Mouse (Mus musculus) lung, embryonic 16.5 days (tissue): ENCODE data around the gene Chst13. TPM values are rescaled to one million over a fixed set of nuclear protein-coding genes. Genes with fewer than 3 reads are reported as not detected.

Experiments used
- ATAC-seq: fragments of 200-750 bp; cut with Nextera tagmentation; 2 replicates; pipeline ENCODE4 v1.8.0; 2017; ENCODE audit warnings: low read depth, mild to moderate bottlenecking, moderate library complexity
- H3K27ac ChIP-seq: fragments of 300-500 bp; sonication (generic); 2 replicates; pipeline ENCODE4 v1.5.1; 2014; ENCODE audit warnings: mild to moderate bottlenecking, control low read depth, low read length
- H3K27me3 ChIP-seq: fragments of 300-500 bp; sonication (generic); 2 replicates; pipeline ENCODE4 v1.6.1; 2014; ENCODE audit warnings: low read depth, low read length, mixed read lengths; ENCODE audit not compliant: control insufficient read depth, insufficient read depth
- H3K36me3 ChIP-seq: fragments of 300-500 bp; sonication (generic); 2 replicates; pipeline ENCODE4 v1.6.1; 2014; ENCODE audit warnings: low read length; ENCODE audit not compliant: control insufficient read depth, insufficient read depth
- H3K4me1 ChIP-seq: fragments of 300-500 bp; sonication (generic); replicated peaks from 2 replicates; pipeline ENCODE4 v1.6.1; 2014; ENCODE audit warnings: low read length, mixed read lengths; ENCODE audit not compliant: control insufficient read depth, insufficient read depth
- H3K4me2 ChIP-seq: fragments of 300-500 bp; sonication (generic); 2 replicates; pipeline ENCODE4 v1.6.1; 2014; ENCODE audit warnings: low read depth, low read length, control low read depth
- H3K4me3 ChIP-seq: fragments of 300-500 bp; sonication (generic); 2 replicates; pipeline ENCODE4 v1.5.1; 2014; ENCODE audit warnings: mild to moderate bottlenecking, low read length, control low read depth
- H3K9ac ChIP-seq: fragments of 300-500 bp; sonication (generic); 2 replicates; pipeline ENCODE4 v1.6.1; 2014; ENCODE audit warnings: low read length, control low read depth
- H3K9me3 ChIP-seq: fragments of 300-500 bp; sonication (generic); 2 replicates; pipeline ENCODE4 v1.6.1; 2016; ENCODE audit warnings: low read length; ENCODE audit not compliant: control insufficient read depth
- WGBS: fragments of 180-500 bp; shearing (Covaris S2); extraction: QIAGEN DNeasy Blood & Tissue Kit; methylation state at CpG from one replicate; pipeline ENCODE4 v1.1.7; 2014; 5-methylcytosine and 5-hydroxymethylcytosine counted together
- polyA plus RNA-seq: library from polyadenylated mRNA; unstranded; fragments of >200 nt; fragmentation: Nextera tagmentation; extraction: Ambion mirVana; gene quantifications from 2 replicates; pipeline ENCODE4 v1.2.1, GENCODE M21; 2015

The Chst13 gene
- polyA plus RNA-seq, 1 experiment from 2014 or later: 0.20 TPM

DNA sequence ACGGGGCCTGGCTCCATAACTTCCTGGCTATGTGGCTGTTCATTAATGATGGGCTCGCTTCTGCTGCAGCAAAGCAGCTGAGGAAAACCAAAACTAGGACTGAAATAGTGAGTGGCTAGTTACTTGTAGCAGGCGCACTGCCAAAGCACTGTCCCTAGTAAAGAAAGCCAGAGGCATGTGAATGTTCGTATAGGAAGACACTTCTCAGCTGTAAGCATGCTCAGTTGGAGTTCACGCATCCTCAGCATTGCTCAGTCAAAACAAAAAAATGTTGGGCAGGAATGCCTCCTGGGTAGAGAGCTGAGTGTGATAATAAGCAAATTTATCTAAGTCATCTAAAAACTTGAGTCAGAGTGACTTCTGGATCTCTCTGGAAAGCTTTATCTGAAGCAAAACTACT is 33.2 kb upstream of the Chst13 start:
- Histone ChIP-seq H3K4me2 (no peak overlapping the region), H3K27ac (no peak overlapping the region), H3K9ac (no peak overlapping the region), H3K4me1 (peaks cover 15% of the 10 kb centered on the region), H3K4me3 (no peak overlapping the region), H3K36me3 (no peaks in the 10 kb centered on the region), H3K9me3 (no peaks in the 10 kb centered on the region), H3K27me3 (no peaks in the 10 kb centered on the region)
- ATAC-seq: no peak
- WGBS: 41% methylated on average over 5 of the region's 5 CpGs

DNA sequence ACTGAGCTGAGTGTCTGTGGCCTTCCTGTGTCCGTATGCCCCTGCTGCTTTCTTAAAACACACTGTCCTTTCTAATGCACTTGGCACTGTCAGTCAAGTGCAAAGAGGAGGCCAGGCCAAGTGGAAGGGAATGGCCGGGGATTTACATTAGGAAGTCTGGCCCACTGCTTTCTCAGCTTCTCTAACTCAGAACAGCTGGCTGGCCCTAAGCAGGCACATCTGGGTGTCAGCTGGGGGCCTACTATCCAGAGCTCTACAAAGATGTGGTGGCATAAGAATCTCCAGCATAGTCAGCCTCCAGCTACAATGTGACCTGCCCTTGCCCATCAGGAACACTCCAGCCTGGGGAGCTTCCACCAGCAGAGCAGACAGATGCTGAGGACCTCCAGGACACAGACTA is 25.0 kb upstream of the Chst13 start:
- Histone ChIP-seq H3K4me3 (no peak overlapping the region), H3K4me1 (no peaks in the 10 kb centered on the region), H3K27ac (no peak overlapping the region), H3K27me3 (no peaks in the 10 kb centered on the region), H3K4me2 (no peak overlapping the region), H3K9ac (no peak overlapping the region), H3K36me3 (no peaks in the 10 kb centered on the region), H3K9me3 (no peaks in the 10 kb centered on the region)
- ATAC-seq: no peak
- 46% methylated on average over 2 of the region's 2 CpGs for WGBS

DNA sequence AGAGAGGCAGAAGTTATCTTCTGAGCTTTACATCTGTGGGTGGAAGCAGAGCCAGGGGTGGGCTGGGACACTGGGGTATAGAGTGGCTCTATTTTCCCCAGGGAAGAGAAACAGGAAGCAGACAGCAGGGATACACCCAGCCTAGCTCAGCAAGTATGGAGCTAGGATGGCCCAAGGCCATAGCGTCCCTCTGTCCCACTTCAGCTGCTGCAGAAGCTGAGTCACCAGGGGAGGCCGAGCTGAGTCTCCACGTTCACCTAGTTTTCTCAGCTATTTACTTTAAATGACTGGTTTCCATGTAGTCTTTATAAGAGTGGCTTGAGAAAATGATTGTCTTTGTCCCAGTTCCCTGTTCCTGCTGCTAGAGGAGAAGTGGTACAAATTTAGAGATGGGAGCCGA is 23.5 kb upstream of the Chst13 start:
- Histone ChIP-seq H3K9ac (no peak overlapping the region), H3K4me1 (no peaks in the 10 kb centered on the region), H3K27ac (no peak overlapping the region), H3K36me3 (no peaks in the 10 kb centered on the region), H3K27me3 (no peaks in the 10 kb centered on the region), H3K4me2 (no peak overlapping the region), H3K9me3 (no peaks in the 10 kb centered on the region), H3K4me3 (no peak overlapping the region)
- ATAC-seq: no peak
- WGBS: 68% methylated on average over 4 of the region's 4 CpGs

DNA sequence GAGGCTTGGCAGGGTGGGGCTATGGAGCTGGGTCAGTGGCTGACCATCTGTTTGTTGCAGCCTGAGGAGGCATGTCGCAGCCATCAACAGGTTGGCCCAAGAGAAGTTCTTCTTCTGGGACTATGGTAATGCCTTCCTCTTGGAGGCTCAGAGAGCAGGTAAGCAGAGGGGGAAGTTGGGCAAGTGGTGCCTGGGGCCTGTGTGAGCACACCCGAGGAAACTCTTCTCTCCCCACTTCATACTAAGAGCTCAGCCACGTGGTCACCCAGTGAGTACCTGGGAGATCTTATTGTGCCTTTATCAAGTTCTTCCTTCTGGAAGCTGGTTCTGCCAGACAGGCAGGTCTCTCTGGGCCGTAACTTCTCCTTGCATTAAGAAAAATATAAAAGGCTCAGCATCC is 22.2 kb upstream of the Chst13 start:
- no peaks in the 10 kb centered on the region for H3K9me3 ChIP-seq
- H3K4me3 ChIP-seq: no peak overlapping the region
- H3K4me1 ChIP-seq: no peaks in the 10 kb centered on the region
- H3K9ac ChIP-seq: no peak overlapping the region
- H3K27ac ChIP-seq: no peak overlapping the region
- peak; percentile 73; the same call in 1 of the 2 replicates for ATAC-seq
- no peaks in the 10 kb centered on the region for H3K36me3 ChIP-seq
- no peak overlapping the region for H3K4me2 ChIP-seq
- WGBS: 57% methylated on average over 4 of the region's 4 CpGs
- H3K27me3 ChIP-seq: no peaks in the 10 kb centered on the region

DNA sequence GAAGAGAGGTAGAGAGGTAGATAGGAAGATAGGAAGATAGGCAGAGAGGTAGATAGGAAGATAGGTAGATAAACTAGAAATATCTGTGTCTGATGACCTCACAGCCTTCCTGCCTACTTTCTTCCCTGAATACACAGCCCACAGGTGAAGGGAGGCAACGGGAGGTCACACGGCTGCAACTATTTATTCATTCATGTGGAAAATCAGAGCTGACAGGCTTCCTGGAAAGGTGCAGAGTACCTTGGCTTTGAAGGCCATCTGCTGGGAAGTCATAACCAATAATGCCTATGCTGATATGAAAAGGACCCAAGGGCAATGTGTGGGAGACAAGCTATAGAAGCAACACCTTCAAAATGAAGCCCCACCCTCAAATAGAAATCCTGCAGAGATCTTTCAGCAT is 17.4 kb upstream of the Chst13 start:
- ATAC-seq: no peak
- WGBS: 77% methylated on average over 2 of the region's 2 CpGs
- Histone ChIP-seq H3K36me3 (no peaks in the 10 kb centered on the region), H3K4me3 (no peak overlapping the region), H3K27me3 (no peaks in the 10 kb centered on the region), H3K9ac (no peak overlapping the region), H3K4me2 (no peak overlapping the region), H3K9me3 (no peaks in the 10 kb centered on the region), H3K27ac (no peak overlapping the region), H3K4me1 (no peaks in the 10 kb centered on the region)

DNA sequence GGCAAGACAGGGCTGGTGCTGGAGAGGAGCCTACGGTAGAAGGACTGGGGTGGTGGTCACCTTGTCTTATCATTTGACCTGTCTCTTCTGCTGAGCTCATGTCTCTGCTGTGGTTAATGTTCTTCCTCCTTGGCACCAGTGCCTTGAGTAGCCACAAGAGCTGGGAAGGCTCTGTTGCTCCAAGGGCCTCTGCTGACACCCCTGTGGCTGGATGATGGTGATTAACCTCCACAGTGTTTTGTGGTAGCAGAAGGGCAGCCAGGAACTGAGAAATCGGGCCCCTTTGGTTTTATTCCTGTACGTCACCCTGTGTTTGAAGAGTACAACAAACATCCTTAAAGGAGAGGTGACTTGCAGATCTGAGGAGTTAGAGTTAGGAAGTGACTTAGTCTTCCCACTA is 9.3 kb upstream of the Chst13 start:
- H3K9ac ChIP-seq: no peak overlapping the region
- WGBS: 51% methylated on average over 3 of the region's 3 CpGs
- H3K4me3 ChIP-seq: no peak overlapping the region
- H3K9me3 ChIP-seq: no peaks in the 10 kb centered on the region
- ATAC-seq: no peak
- H3K27ac ChIP-seq: no peak overlapping the region
- H3K4me1 ChIP-seq: no peaks in the 10 kb centered on the region
- H3K27me3 ChIP-seq: no peaks in the 10 kb centered on the region
- no peak overlapping the region for H3K4me2 ChIP-seq
- H3K36me3 ChIP-seq: no peaks in the 10 kb centered on the region

DNA sequence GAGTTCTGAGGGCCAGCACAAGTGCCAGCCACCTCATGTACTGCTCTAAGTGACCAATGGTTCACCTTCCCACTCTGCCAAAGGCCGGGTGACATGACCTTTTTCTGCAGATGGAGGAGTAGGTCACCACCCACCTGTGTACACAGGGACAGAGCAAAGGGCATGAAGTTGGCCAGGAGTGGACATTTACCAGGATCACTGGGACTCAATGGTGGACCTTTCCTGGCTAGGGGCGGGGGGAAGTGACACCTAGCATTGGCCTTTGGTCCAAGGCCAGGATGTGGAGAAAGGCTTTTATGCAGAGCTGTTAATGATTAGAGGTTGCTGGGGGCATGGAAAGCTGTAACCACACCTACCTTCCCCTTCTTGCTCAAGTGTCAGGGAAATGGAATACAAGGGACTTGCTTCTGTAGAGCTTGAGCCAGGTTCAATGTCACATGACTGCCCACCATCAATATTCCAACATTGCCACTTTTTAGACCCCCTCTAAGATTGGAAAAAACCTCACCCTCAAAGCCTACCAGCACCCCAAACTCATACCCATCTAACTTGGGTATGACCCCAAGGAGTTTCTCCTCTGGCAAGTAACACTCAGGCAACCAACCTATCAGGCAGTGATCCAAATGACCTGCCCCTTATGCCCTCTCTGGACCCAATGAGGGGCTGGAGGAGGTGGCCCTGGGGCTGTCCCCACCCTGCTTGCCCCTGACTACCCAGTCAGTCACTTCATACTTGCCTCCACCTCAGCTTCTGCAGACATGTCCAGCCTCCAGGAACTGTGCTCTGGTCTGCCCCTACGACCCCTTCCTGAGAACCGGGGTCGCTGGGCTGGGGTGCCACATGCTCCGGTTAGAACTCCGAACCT is 7.8 kb upstream of the Chst13 start, which contains the start of gene Uroc1:
Uroc1 (plus strand) TSS at position 724 of the 865 bp plus-strand sequence.
- H3K27me3 ChIP-seq: no peaks in the 10 kb centered on the region
- no peaks in the 10 kb centered on the region for H3K4me1 ChIP-seq
- 68% methylated on average over 7 of the region's 7 CpGs for WGBS
- no peak within 1 kb of the TSS for H3K27ac ChIP-seq
- H3K9me3 ChIP-seq: no peaks in the 10 kb centered on the region
- H3K4me2 ChIP-seq: no peak within 1 kb of the TSS
- no peak within 1 kb of the TSS for H3K4me3 ChIP-seq
- H3K9ac ChIP-seq: no peak within 1 kb of the TSS
- no peaks in the 10 kb centered on the region for H3K36me3 ChIP-seq
- ATAC-seq: no peak

DNA sequence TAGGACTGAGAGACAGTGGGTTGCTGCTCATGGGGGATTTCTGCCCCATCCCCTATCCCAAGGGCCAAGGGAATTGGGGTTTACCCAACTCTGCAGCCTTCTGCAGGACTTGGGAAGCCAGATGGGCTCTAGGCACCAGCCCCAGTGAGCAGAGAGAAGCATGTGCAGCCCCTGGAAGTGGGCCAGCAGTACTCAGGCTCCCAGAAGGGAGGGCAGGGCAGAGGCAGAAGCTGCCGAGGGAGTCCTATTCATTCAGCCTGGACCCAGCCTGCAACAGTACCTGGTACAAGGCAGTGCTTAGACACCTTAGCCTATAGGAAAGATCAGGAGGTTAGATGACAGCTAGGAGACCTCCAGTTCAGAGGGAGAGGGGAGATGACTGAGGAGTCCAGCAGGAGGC is 5.0 kb upstream of the Chst13 start:
- H3K4me3 ChIP-seq: no peak overlapping the region
- no peak overlapping the region for H3K27ac ChIP-seq
- no peak overlapping the region for H3K4me2 ChIP-seq
- H3K9me3 ChIP-seq: no peaks in the 10 kb centered on the region
- H3K4me1 ChIP-seq: 0 out of 2 replicates have a peak, but pooled peaks cover 2% of the 10 kb centered on the region
- WGBS: 16% methylated on average over 1 of the region's 1 CpGs
- H3K36me3 ChIP-seq: no peaks in the 10 kb centered on the region
- peak; percentile 52 for ATAC-seq
- H3K27me3 ChIP-seq: no peaks in the 10 kb centered on the region
- H3K9ac ChIP-seq: no peak overlapping the region

DNA sequence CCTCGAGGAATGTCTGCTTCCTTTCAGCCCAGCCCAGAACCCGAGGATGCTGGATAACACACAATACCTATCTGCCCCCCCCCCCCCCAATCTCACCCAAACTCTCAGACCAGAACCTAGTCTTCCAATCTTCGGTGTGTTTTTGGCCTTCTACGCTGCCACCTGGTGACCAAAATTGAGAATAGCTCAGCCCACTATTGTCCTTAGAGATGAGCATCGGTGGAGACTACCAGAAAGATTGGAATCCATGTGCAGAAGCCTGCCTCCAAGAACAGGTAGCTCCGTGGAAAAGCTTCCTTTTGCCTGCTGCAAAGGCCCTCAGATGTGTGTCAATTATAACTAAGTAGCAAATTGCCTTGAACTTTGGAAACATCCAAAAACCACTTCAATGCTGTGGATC is 2.7 kb upstream of the Chst13 start:
- Histone ChIP-seq H3K27me3 (no peaks in the 10 kb centered on the region), H3K4me3 (no peak overlapping the region), H3K4me2 (no peak overlapping the region), H3K9ac (no peak overlapping the region), H3K4me1 (0 out of 2 replicates have a peak, but pooled peaks cover 3% of the 10 kb centered on the region), H3K36me3 (no peaks in the 10 kb centered on the region), H3K9me3 (no peaks in the 10 kb centered on the region), H3K27ac (no peak overlapping the region)
- no peak for ATAC-seq
- 21% methylated on average over 6 of the region's 6 CpGs for WGBS
